Mouse (Mus musculus) urinary bladder, postnatal 14 days (tissue): Measurements from ENCODE around the gene Myh9.

Experiments
- DNase-seq: peaks from one replicate; pipeline ENCODE4 v3.0.0; 2021; ENCODE audit warnings: low spot score

Myh9 gene

GRCm38 (mm10) chr15:77843046-77843445, 1.1 kb upstream of the Myh9 start:
- DNase-seq: no peak

DNA sequence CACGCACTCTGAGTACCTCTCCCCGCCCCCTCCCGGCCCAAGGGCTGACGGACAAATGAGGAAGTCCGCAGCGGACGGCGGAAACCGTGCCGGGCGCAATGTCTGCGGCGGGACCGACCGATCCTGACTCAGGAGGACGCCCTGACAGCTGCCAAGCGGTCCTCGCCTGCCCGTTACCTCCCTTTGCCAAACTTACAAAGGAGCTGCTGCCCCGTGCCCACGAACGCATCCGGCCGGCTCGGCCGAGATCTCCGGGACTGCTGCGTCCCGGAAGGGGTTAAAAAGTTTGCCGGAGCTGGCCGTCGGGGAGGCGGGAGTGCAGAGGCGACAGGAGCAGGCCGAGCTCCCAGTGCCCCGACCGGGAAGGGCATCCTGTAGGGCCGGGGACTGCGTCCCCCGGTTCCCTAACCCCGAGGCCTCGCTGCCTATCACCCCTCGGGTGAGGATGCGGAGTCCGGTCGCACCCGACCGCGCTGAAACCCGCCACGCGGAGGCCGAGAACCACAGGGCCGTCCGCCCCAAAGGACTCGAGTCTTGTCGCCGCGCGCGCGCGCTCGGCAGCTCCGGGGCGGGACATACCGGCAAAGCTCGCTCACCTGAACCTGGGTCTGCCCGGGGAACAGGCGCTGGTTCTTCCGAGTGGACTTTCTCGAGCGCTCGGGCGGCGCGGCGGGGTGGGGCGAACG, 471 bp downstream of the Myh9 start:
- DNase-seq: peak; percentile 68

- no peak for DNase-seq
These were observed 1.3 kb downstream of the Myh9 start for GRCm38 (mm10) chr15:77840450-77841360.

GRCm38 (mm10) chr15:77839529-77840286, 2.3 kb downstream of the Myh9 start:
- DNase-seq: no peak

DNA sequence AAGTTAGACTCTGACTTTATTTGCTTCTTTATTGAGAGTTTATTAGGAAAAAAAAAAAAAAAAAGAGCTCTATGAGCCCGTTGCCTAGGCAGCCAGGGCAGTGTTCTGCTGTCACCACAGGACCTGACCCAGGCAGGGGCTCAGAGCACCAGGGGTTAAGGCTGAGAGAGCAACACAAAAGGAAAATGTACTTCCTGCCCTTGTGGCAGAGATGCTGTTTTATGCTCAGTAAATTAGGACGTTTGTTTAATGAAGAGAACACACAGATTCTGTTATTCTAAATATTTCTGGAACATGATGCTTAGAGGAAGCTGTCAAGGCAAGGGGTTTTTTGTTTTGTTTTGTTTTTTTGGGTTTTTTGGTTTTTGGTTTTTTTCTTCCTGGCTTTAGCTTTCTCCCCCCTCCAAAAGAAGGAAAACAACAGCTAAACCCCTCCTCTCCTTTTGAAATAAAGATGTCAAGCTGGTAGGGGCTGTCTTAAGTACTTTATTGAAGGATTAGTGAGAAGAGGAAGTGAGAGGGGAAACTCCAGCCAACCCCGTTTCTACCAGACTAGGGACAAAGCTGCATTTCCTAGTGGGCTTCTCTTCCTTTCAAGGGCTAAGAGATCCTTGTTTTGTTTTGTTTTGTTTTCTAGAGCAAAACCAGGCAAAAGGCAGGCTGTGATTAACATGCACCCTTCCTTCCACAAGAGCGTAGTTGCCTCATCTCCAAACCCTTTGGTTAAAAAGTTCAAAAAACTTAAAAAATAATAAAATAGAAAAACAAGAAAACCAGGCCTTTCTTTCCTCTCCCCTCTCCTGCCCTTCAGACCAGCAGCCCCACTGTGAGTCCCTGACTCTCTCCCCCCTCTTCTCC, 3.2 kb downstream of the Myh9 start:
- no peak for DNase-seq

- no peak for DNase-seq
These were observed 4.4 kb downstream of the Myh9 start for GRCm38 (mm10) chr15:77837444-77838117.

GRCm38 (mm10) chr15:77836692-77837443, 5.1 kb downstream of the Myh9 start:
- DNase-seq: no peak

- peak; percentile 78 for DNase-seq
These were observed 5.9 kb downstream of the Myh9 start for GRCm38 (mm10) chr15:77835930-77836653.

GRCm38 (mm10) chr15:77834336-77835268, 7.4 kb downstream of the Myh9 start:
- no peak for DNase-seq

DNA sequence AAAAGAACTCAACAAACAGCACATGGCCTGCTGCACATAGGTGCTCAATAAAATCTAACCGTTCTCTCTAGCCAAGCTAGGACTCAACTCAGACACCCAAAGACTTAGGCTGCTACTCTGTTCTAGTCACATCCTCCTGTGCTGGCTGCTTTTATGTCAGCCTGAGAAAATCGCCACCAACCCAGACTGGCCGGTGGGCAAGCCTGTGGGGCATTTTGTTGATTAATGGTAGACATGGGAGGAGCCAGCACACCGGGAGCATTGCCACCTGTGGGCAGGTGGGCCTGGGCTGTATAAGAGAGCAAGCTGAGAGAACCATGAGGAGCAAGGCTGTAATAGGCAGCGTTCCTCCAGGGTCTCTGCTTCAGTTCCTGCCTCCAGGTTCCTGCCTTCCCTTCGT, 8.2 kb downstream of the Myh9 start:
- DNase-seq: no peak

DNA sequence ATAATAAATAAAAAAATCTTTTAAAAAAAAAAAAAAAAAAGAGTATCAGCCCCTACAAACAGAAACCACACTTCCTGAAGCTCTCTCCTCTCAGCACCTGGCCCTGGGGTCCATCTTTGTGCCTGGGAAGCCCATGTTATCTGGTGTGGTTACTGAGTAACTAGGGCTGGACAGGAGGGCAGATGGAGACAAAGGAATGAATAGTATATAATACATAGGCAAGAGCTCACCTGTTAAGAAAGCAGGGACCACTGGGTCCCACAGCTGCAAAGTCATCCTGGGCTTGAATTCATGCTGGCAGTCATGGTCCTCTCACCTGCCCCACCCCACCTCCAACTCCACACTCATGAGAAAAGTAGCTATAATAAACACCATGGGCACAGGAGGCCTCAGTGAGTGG, 8.9 kb downstream of the Myh9 start:
- DNase-seq: no peak

DNA sequence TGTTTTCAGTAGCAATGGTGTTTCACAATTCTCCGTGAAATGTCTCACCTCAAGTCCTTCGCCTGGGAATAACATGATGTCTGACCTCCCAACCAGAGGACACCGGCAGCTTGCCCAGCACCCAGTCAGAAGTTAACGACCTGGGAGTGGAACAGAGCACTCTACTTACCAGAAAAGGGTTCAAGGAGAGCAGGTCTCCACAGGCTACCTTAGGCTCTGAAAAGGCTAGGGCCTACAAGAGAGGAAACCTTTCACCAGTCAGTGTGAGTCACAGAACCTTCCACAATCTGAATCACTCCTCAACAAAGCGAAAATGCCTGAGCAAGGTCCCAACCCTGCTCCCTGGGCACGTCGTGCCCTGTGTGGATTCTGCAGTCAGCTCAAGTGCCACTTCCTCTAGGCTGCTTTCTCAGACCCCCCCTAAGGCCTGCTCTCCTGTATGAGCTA, 9.5 kb downstream of the Myh9 start:
- no peak for DNase-seq

- DNase-seq: no peak
These were observed 10.1 kb downstream of the Myh9 start for GRCm38 (mm10) chr15:77831754-77832457.

- DNase-seq: peak; percentile 80
These were observed 10.8 kb downstream of the Myh9 start for GRCm38 (mm10) chr15:77831138-77831579.

DNA sequence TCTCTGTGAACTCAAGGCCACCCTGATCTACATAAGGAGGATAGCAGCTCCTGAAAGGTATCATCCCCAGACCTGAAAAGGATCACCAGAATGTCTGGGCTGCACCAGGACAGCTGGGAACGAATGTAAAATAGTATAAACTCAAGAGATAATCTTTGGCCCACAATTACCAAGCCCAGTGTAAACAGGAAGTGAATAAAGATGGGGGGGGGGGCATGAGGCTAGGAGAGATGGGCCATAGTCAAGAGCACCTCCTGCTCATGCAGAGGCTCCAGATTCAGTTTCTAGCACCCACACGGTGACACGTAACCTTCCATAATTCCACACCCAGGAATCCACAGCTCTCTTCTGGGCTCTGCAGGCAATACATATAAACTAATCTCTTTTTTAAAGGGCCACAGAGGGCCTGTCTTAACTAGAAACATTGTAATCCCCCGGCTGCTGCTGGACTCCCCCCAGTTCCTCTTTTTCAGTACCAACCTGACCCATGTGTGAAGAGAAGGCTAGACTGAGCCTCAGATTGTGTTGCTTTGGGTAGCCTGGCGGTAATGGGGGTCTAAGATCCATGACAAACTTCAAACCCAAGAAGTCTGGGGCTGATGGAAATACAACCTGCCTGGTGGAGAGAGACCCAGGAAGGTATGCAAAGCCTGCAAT, 11.4 kb downstream of the Myh9 start:
- no peak for DNase-seq

DNA sequence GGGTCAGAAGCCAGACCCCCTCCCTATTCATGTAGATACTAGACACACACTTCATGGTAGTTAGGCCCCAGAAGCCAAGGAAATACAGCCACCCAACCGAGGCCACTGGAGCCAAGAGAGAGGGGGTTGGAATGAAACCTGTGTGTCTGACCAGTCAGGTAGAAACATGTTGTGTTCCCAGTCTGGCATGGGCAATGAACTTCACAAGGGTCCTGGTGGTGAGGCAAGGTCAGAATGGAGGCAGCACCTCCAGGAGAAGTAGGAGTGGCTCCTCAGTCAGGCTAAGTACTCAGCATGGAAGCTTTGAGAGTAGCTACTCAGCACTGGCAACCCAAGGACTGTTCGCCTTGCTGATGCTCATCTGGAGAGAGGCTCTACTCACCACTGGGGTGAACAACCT, 12.4 kb downstream of the Myh9 start:
- DNase-seq: no peak

GRCm38 (mm10) chr15:77828910-77829309, 13.1 kb downstream of the Myh9 start:
- no peak for DNase-seq
